8 mouse cellular contexts compared by ENCODE assay signal in genomic region chr5:149861489-149861962, GRCm38 (mm10).
A peak's percentile ranks its signal among the peaks of the same experiment; 100 is the strongest.
DNase-seq lines count a peak whose midpoint lies in the region; ATAC-seq lines count a peak whose summit lies in the region.

No protein-coding gene starts in this region.

- H3K36me3 ChIP-seq in neural tube, embryonic 15.5 days, result no peaks in the 10 kb centered on the region
- H3K36me3 ChIP-seq in intestine, embryonic 16.5 days (ENCODE audit: control insufficient read depth, insufficient read depth, low read length), result no peaks in the 10 kb centered on the region
- H3K36me3 ChIP-seq in midbrain, embryonic 14.5 days (ENCODE audit: control insufficient read depth, insufficient read depth, low read length), result no peaks in the 10 kb centered on the region

- WGBS in neural tube, embryonic 15.5 days, result 44% methylated on average over 4 of the region's 4 CpGs
- 45% methylated on average over 4 of the region's 4 CpGs for WGBS in intestine, embryonic 16.5 days
- WGBS in midbrain, embryonic 14.5 days, result 49% methylated on average over 4 of the region's 4 CpGs

- H3K9ac ChIP-seq in neural tube, embryonic 15.5 days (replicated peaks), result no peak overlapping the region
- H3K9ac ChIP-seq in intestine, embryonic 16.5 days (ENCODE audit: low read depth, low read length), result no peak overlapping the region
- no peak overlapping the region for H3K9ac ChIP-seq in midbrain, embryonic 14.5 days (replicated peaks; ENCODE audit: low read length)

- H3K4me2 ChIP-seq in neural tube, embryonic 15.5 days, result no peak overlapping the region
- no peak overlapping the region for H3K4me2 ChIP-seq in intestine, embryonic 16.5 days (ENCODE audit: low read depth, low read length)
- no peak overlapping the region for H3K4me2 ChIP-seq in midbrain, embryonic 14.5 days (ENCODE audit: low read length)

- H3K4me1 ChIP-seq in neural tube, embryonic 15.5 days, result 0 out of 2 replicates have a peak, but pooled peaks cover 4% of the 10 kb centered on the region
- no peaks in the 10 kb centered on the region for H3K4me1 ChIP-seq in intestine, embryonic 16.5 days (ENCODE audit: control insufficient read depth, insufficient read depth, low read length)
- no peaks in the 10 kb centered on the region for H3K4me1 ChIP-seq in midbrain, embryonic 14.5 days (ENCODE audit: control insufficient read depth, insufficient read depth, low read length)

- DNase-seq in neural tube, embryonic 10.5 days (ENCODE audit: extremely low spot score, low spot score), result peak; percentile 74
- peak; percentile 15 to 25 for DNase-seq in cerebellum, postnatal 36 days
- DNase-seq in gastrocnemius, postnatal 10 days, result peak; percentile 66
- DNase-seq in left cerebral cortex, postnatal 36 days (ENCODE audit: low spot score in 2 of 2), result peak; percentile 40 to 42
- DNase-seq in midbrain, embryonic 14.5 days, result peak; percentile 67
- peak; percentile 43 for DNase-seq in yolk sac, embryonic 10.5 days (ENCODE audit: low spot score)

- intact Hi-C loops in left cerebral cortex, postnatal 36 days (cut with DNase I), result loop anchor here (1.0 kb wide), 2 partner anchors 159 to 209 kb away; no protein-coding TSS in a partner anchor

- no peak overlapping the region for H3K4me3 ChIP-seq in neural tube, embryonic 15.5 days (replicated peaks)
- H3K4me3 ChIP-seq in intestine, embryonic 16.5 days (ENCODE audit: low read length), result no peak overlapping the region
- no peak overlapping the region for H3K4me3 ChIP-seq in midbrain, embryonic 14.5 days (replicated peaks; ENCODE audit: low read depth, low read length)

- no peak overlapping the region for H3K27ac ChIP-seq in neural tube, embryonic 15.5 days (replicated peaks)
- H3K27ac ChIP-seq in intestine, embryonic 16.5 days (ENCODE audit: low read length), result no peak overlapping the region
- H3K27ac ChIP-seq in midbrain, embryonic 14.5 days (replicated peaks; ENCODE audit: low read depth, low read length), result no peak overlapping the region

- ATAC-seq in neural tube, embryonic 15.5 days (ENCODE audit: low FRiP score), result no peak
- ATAC-seq in intestine, embryonic 16.5 days, result peak; percentile 53; the same call in 1 of the 2 replicates
- ATAC-seq in midbrain, embryonic 14.5 days (ENCODE audit: low FRiP score, low TSS enrichment), result peak; percentile 37; the same call in 1 of the 2 replicates

- H3K9me3 ChIP-seq in neural tube, embryonic 15.5 days (replicated peaks), result no peaks in the 10 kb centered on the region
- H3K9me3 ChIP-seq in intestine, embryonic 16.5 days (ENCODE audit: control insufficient read depth, low read length), result no peaks in the 10 kb centered on the region
- H3K9me3 ChIP-seq in midbrain, embryonic 14.5 days (ENCODE audit: control insufficient read depth, low read length), result no peaks in the 10 kb centered on the region

- no peaks in the 10 kb centered on the region for H3K27me3 ChIP-seq in neural tube, embryonic 15.5 days (replicated peaks)
- H3K27me3 ChIP-seq in intestine, embryonic 16.5 days (replicated peaks; ENCODE audit: control insufficient read depth, insufficient read depth, low read length), result no peaks in the 10 kb centered on the region
- H3K27me3 ChIP-seq in midbrain, embryonic 14.5 days (ENCODE audit: control insufficient read depth, insufficient read depth, low read length), result no peaks in the 10 kb centered on the region

Comparison
In these comparisons a context has a peak if more than half of its experiments do, and no peak if none do; other contexts are left out.
1. DNase-seq: peak in every context shown above with its lines; median percentile 74 in neural tube, embryonic 10.5 days; 67 in midbrain, embryonic 14.5 days; 66 in gastrocnemius, postnatal 10 days; 43 in yolk sac, embryonic 10.5 days; 41 in left cerebral cortex, postnatal 36 days; 20 in cerebellum, postnatal 36 days.